Mouse (Mus musculus) heart, postnatal 0 days (tissue): ENCODE measurements around the gene Dmap1.

Experiments
- CTCF ChIP-seq: IDR thresholded peaks from 2 replicates; pipeline ENCODE4 v1.5.1; 2016; ENCODE audit warnings: antibody characterized with exemption, control low read depth, low read depth
- EP300 ChIP-seq: IDR thresholded peaks from 2 replicates; pipeline ENCODE4 v1.6.1; 2016; ENCODE audit warnings: antibody characterized with exemption, low read depth

DNA sequence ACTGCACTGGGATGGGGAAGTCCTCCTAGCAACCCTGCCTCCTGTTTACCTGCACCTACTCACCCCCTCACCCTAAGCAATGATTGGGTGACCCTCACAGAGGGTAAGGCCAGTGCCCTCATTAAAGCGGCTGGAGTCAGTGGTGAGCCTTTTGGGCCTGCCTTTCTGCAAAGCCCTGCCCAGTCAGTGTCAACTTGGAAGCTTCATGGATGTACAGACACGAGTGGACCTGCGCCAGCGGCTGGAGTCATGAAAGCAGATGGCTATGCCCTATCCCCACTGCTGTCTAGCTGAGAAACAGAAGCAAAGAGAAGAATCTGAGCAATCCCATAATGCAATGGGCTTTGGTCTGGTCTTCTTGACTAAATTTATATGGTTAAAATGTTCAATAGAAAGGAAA lies 4.3 kb upstream of the Dmap1 start:
- TF ChIP-seq CTCF, result no peak
- no peak for TF ChIP-seq EP300
